Mouse (Mus musculus) thymus, adult 2 months (tissue): ENCODE data around the gene Clcnkb.

Experiments used
- CTCF ChIP-seq: fragments of 200-500 bp; IDR thresholded peaks from 2 replicates; pipeline ENCODE4 v1.5.1; 2012; ENCODE audit warnings: mild to moderate bottlenecking, control low read depth, low read length, moderate library complexity, borderline replicate concordance; ENCODE audit not compliant: control insufficient read depth, poor library complexity, insufficient read depth; ENCODE audit errors: extremely low read depth
- POLR2A ChIP-seq: fragments of 200-500 bp; IDR thresholded peaks from 2 replicates; pipeline ENCODE4 v1.6.1; 2012; ENCODE audit warnings: mild to moderate bottlenecking, low read length, control low read depth, moderate library complexity; ENCODE audit not compliant: control insufficient read depth, poor library complexity, insufficient read depth; ENCODE audit errors: extremely low read depth

- TF ChIP-seq CTCF (no peak), POLR2A (no peak)
Observed at GRCm38 (mm10) chr4:141429381-141429780, 13.6 kb upstream of the Clcnkb start.
